ENCODE assay signal across 9 mouse cellular contexts in genomic region chr5:120806458-120806857, GRCm38 (mm10). TPM values are rescaled to one million over a fixed set of nuclear protein-coding genes. Genes with fewer than 3 reads are reported as not detected.
A peak's percentile ranks its signal among the peaks of the same experiment; 100 is the strongest.
DNase-seq lines count a peak whose midpoint lies in the region; ATAC-seq lines count a peak whose summit lies in the region.
"Had no signal": no experiment of that assay in that cellular context is flagged by ENCODE, and none has a peak within 500 bp of the region (broad histone marks: within the 10 kb centered on the region; RNA-seq: fewer than 3 reads in every experiment).

No protein-coding gene starts in this region.

- H3K4me1 ChIP-seq in hindbrain, embryonic 10.5 days (replicated peaks) = no peaks in the 10 kb centered on the region
- peaks cover under 1% of the 10 kb centered on the region; the same call in 1 of the 2 replicates for H3K4me1 ChIP-seq in hindbrain, embryonic 13.5 days (replicated peaks)
- H3K4me1 ChIP-seq: midbrain, embryonic 12.5 days had no signal

- H3K4me2 ChIP-seq in hindbrain, embryonic 13.5 days = no peak overlapping the region
- H3K4me2 ChIP-seq: midbrain, embryonic 12.5 days had no signal

- DNase-seq in hindbrain, embryonic 10.5 days (ENCODE audit: low spot score) = peak; percentile 57
- peak; percentile 90 for DNase-seq in CD4-positive, CD25-positive, alpha-beta regulatory T cell, adult 2 months (ENCODE audit: low read depth, low spot score)
- DNase-seq in ZHBTc4 (ENCODE audit: low read depth, low spot score) = peak; percentile 85
- peak; percentile 40 for DNase-seq in embryo, embryonic 11.5 days (ENCODE audit: low read depth, low spot score)
- DNase-seq in layer of hippocampus, adult 9-11 months = peak; percentile 47
- DNase-seq in thymus, postnatal 14 days = peak; percentile 71

- no peak overlapping the region for H3K27ac ChIP-seq in hindbrain, embryonic 10.5 days
- no peak overlapping the region for H3K27ac ChIP-seq in hindbrain, embryonic 13.5 days
- H3K27ac ChIP-seq: midbrain, embryonic 12.5 days had no signal

- no peaks in the 10 kb centered on the region for H3K9me3 ChIP-seq in hindbrain, embryonic 10.5 days
- H3K9me3 ChIP-seq in hindbrain, embryonic 13.5 days = peaks cover 9% of the 10 kb centered on the region; the same call in 1 of the 2 replicates
- H3K9me3 ChIP-seq: midbrain, embryonic 12.5 days had no signal

- no peaks in the 10 kb centered on the region for H3K27me3 ChIP-seq in hindbrain, embryonic 10.5 days (ENCODE audit: insufficient read depth, poor library complexity, severe bottlenecking)
- H3K27me3 ChIP-seq in hindbrain, embryonic 13.5 days = no peaks in the 10 kb centered on the region
- H3K27me3 ChIP-seq: midbrain, embryonic 12.5 days had no signal

- H3K9ac ChIP-seq in hindbrain, embryonic 13.5 days = no peak overlapping the region
- H3K9ac ChIP-seq: midbrain, embryonic 12.5 days had no signal

- H3K36me3 ChIP-seq in hindbrain, embryonic 10.5 days = no peaks in the 10 kb centered on the region
- no peaks in the 10 kb centered on the region for H3K36me3 ChIP-seq in hindbrain, embryonic 13.5 days
- H3K36me3 ChIP-seq: midbrain, embryonic 12.5 days had no signal

- H3K4me3 ChIP-seq in hindbrain, embryonic 10.5 days = no peak overlapping the region
- H3K4me3 ChIP-seq in hindbrain, embryonic 13.5 days = no peak overlapping the region
- H3K4me3 ChIP-seq: midbrain, embryonic 12.5 days had no signal

- 90% methylated on average over 1 of the region's 1 CpGs for WGBS in hindbrain, embryonic 10.5 days
- 100% methylated on average over 1 of the region's 1 CpGs for WGBS in hindbrain, embryonic 13.5 days

- no peak for ATAC-seq in hindbrain, embryonic 13.5 days (ENCODE audit: low FRiP score)
- ATAC-seq in neutrophil, adult 5-6 weeks (ENCODE audit: extremely low read depth, insufficient number of reproducible peaks, low FRiP score, poor library complexity, severe bottlenecking) = peak; percentile 49

RNA-seq across cellular contexts. Expression of gene Oas1c, which starts 5.9 kb away (rescaled TPM):
- 0.25 and 0.41 TPM in 2 replicates for polyA plus RNA-seq in hindbrain, embryonic 10.5 days (2016; fragmentation: Nextera tagmentation; extraction: Ambion mirVana)
- polyA plus RNA-seq in hindbrain, embryonic 13.5 days (2015; fragmentation: Nextera tagmentation; extraction: Ambion mirVana) = 0.54 and 0.57 TPM in 2 replicates
- total RNA-seq in neutrophil, adult 5-6 weeks (2017) = 10.2 and 20.1 TPM in 2 replicates

RNA-seq across cellular contexts. Expression of gene Oas1e, which starts 11.1 kb away (rescaled TPM):
- not detected in 2 replicates for polyA plus RNA-seq in hindbrain, embryonic 10.5 days (2016; fragmentation: Nextera tagmentation; extraction: Ambion mirVana)
- polyA plus RNA-seq in hindbrain, embryonic 13.5 days (2015; fragmentation: Nextera tagmentation; extraction: Ambion mirVana) = 0.35 TPM in 1 of 2 replicates, not detected in the other
- total RNA-seq in neutrophil, adult 5-6 weeks (2017) = 0.47 TPM in 1 of 2 replicates, not detected in the other
- polyA plus RNA-seq: midbrain, embryonic 12.5 days had no signal

RNA-seq across cellular contexts. Expression of gene Oas3, which starts 29.0 kb away (rescaled TPM):
- polyA plus RNA-seq in hindbrain, embryonic 10.5 days (2016; fragmentation: Nextera tagmentation; extraction: Ambion mirVana) = 0.16 TPM in 2 replicates
- polyA plus RNA-seq in hindbrain, embryonic 13.5 days (2015; fragmentation: Nextera tagmentation; extraction: Ambion mirVana) = 0.65 and 0.69 TPM in 2 replicates
- 72.6 and 77.3 TPM in 2 replicates for total RNA-seq in neutrophil, adult 5-6 weeks (2017)

RNA-seq across cellular contexts. Expression of gene Oas1f, which starts 40.7 kb away (rescaled TPM):
- not detected in 2 replicates for polyA plus RNA-seq in hindbrain, embryonic 10.5 days (2016; fragmentation: Nextera tagmentation; extraction: Ambion mirVana)
- polyA plus RNA-seq in hindbrain, embryonic 13.5 days (2015; fragmentation: Nextera tagmentation; extraction: Ambion mirVana) = not detected in 2 replicates
- not detected in 2 replicates for total RNA-seq in neutrophil, adult 5-6 weeks (2017)
- polyA plus RNA-seq: midbrain, embryonic 12.5 days had no signal

RNA-seq across cellular contexts. Expression of gene Oas1h, which starts 54.8 kb away (rescaled TPM):
- polyA plus RNA-seq in hindbrain, embryonic 10.5 days (2016; fragmentation: Nextera tagmentation; extraction: Ambion mirVana) = 0.09 TPM in 1 of 2 replicates, not detected in the other
- not detected in 2 replicates for polyA plus RNA-seq in hindbrain, embryonic 13.5 days (2015; fragmentation: Nextera tagmentation; extraction: Ambion mirVana)
- total RNA-seq in neutrophil, adult 5-6 weeks (2017) = not detected in 2 replicates
- polyA plus RNA-seq: midbrain, embryonic 12.5 days had no signal

Comparison
In these comparisons a context has a peak if more than half of its experiments do, and no peak if none do; other contexts are left out.
1. DNase-seq: peak in every context shown above with its lines; median percentile 90 in CD4-positive, CD25-positive, alpha-beta regulatory T cell, adult 2 months; 85 in ZHBTc4; 71 in thymus, postnatal 14 days; 57 in hindbrain, embryonic 10.5 days; 47 in layer of hippocampus, adult 9-11 months; 40 in embryo, embryonic 11.5 days.